Mouse (Mus musculus) erythroblast, adult 5-6 weeks (primary cell): ENCODE results near the gene Oaz2. TPM values are rescaled to one million over a fixed set of nuclear protein-coding genes. Genes with fewer than 3 reads are reported as not detected.
"Not testable (repeated sequence)": the region's sequence is repeated elsewhere in the genome, so short reads cannot be mapped to it uniquely, and the experiment has no call there.

Source experiments
- ATAC-seq: replicated peaks from 2 replicates; pipeline ENCODE4 v1.8.0; 2016; ENCODE audit warnings: moderate number of reproducible peaks, mild to moderate bottlenecking, moderate TSS enrichment, inconsistent platforms; ENCODE audit not compliant: poor library complexity, low FRiP score, severe bottlenecking
- total RNA-seq, 2 experiments: library from RNA; stranded (forward) in 1 of 2; stranded (reverse) in 1 of 2; fragments of 150-400 nt in 1 of 2; fragments of 200-764, 138-1000 nt in 1 of 2; gene quantifications; 2 replicates each; pipeline versions ENCODE4 v1.2.3 to v1.2.4; 2015 to 2017; ENCODE audit warnings: low replicate concordance in 2 of 2

The Oaz2 gene
- total RNA-seq, 2 experiments from 2014 or later = 8.3 to 16.3 TPM

- ATAC-seq = no peak
Observed at GRCm38 (mm10) chr9:65682994-65683393, 15.2 kb downstream of the Oaz2 start.

- no peak for ATAC-seq
Observed at GRCm38 (mm10) chr9:65684704-65685103, 16.9 kb downstream of the Oaz2 start.

DNA sequence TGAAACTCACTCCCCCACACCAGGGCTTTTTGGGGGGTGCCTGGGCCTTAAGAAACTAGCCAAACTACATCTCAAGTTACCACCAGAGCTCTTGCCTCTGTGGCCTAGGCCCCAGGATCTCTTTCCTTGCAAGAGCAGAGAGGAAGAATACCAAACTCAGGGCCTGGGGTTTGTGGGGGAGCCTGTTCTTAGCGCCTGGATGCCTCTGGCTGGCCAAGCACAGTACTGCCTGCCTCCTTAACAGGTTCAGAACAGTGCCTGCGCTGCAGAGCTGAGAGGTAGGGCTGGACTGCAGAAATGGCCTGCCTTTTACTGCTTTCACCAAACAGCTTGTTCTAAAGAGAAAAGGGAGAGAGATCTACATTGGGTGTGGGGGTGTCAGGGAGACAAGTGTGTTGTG, 22.1 kb downstream of the Oaz2 start:
- ATAC-seq = not testable (repeated sequence)

DNA sequence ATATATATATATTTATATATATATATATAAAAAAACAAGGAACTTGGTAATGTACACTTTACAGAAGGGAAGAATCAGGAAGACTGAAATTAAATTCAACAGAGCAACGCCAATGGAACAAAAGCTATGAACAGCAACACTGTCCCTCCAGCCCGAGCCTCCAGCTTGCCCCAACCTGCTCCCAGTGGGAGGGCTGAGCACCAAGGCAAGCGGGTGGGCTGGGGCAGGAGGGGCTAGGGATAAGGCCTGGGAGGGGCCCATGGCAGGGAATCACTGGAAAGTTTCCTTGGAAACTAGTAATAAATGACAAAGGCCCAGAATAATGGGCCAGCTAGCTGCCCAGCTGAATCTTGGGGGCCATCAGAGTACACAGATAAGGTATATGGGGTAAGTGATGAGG, 24.7 kb downstream of the Oaz2 start:
- ATAC-seq = no peak

- no peak for ATAC-seq
Observed at GRCm38 (mm10) chr9:65692959-65693603, 25.3 kb downstream of the Oaz2 start.

- no peak for ATAC-seq
Observed at GRCm38 (mm10) chr9:65695646-65696045, 27.8 kb downstream of the Oaz2 start.

GRCm38 (mm10) chr9:65696337-65696736, 28.5 kb downstream of the Oaz2 start:
- no peak for ATAC-seq

GRCm38 (mm10) chr9:65697356-65697755, 29.6 kb downstream of the Oaz2 start:
- ATAC-seq = no peak

- ATAC-seq = no peak
Observed at GRCm38 (mm10) chr9:65697992-65698391, 30.2 kb downstream of the Oaz2 start.

DNA sequence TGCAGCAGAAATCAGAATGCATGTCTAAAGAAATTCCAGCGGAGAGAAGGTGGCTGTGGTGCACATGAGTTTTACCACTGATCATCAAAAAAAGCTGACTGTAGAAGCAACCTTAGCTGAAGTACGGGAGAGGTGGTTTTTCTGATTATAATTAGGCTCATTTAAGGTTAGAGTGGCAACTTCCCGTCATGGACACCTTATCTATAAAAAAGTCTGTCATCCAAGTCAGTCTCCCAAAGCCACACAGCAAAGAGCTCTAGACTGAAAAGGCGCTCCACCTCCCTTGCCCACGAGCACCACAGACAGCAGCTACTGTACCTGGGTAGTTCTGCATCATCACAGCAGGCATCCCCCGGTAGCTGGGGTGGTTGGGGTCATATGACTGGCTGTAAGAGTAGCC, 32.7 kb downstream of the Oaz2 start:
- ATAC-seq = no peak

- no peak for ATAC-seq
Observed at GRCm38 (mm10) chr9:65702286-65702685, 34.5 kb downstream of the Oaz2 start.

GRCm38 (mm10) chr9:65703241-65703640, 35.4 kb downstream of the Oaz2 start:
- ATAC-seq = no peak

- ATAC-seq = no peak
Observed at GRCm38 (mm10) chr9:65703926-65704595, 36.3 kb downstream of the Oaz2 start.

GRCm38 (mm10) chr9:65718195-65718594, 50.4 kb downstream of the Oaz2 start:
- ATAC-seq = no peak

- no peak for ATAC-seq
Observed at GRCm38 (mm10) chr9:65721161-65721566, 53.4 kb downstream of the Oaz2 start.

- no peak for ATAC-seq
Observed at GRCm38 (mm10) chr9:65724471-65725290, 56.9 kb downstream of the Oaz2 start.

GRCm38 (mm10) chr9:65725291-65725622, 57.5 kb downstream of the Oaz2 start:
- no peak for ATAC-seq

GRCm38 (mm10) chr9:65726431-65726830, 58.6 kb downstream of the Oaz2 start:
- ATAC-seq = no peak

- no peak for ATAC-seq
Observed at GRCm38 (mm10) chr9:65727491-65727890, 59.7 kb downstream of the Oaz2 start.

- no peak for ATAC-seq
Observed at GRCm38 (mm10) chr9:65728588-65728987, 60.8 kb downstream of the Oaz2 start.

- no peak for ATAC-seq
Observed at GRCm38 (mm10) chr9:65734931-65735330, 67.1 kb downstream of the Oaz2 start.
